Mouse (Mus musculus) monocyte, adult 59 days (primary cell): Measurements from ENCODE around the gene Gm10300. TPM values are rescaled to one million over a fixed set of nuclear protein-coding genes. Genes with fewer than 3 reads are reported as not detected.

Experiments
- total RNA-seq, 2 experiments: library from RNA; stranded (reverse); gene quantifications; one replicate each; pipeline ENCODE4 v1.2.4; 2023

Gene Gm10300
- 1 to 10 TPM in 1 of 2 experiments, under 1 TPM in 1; 0.76 to 1.1 TPM for total RNA-seq

GRCm38 (mm10) chr4:132074077-132074932, at the start of gene Gm10300:
Gene Gm10300 (plus strand): TSS chr4:132074697.

GRCm38 (mm10) chr4:132074933-132075769, 654 bp downstream of the Gm10300 start, which contains the start of gene Epb41:
Gene Epb41 (minus strand): TSS chr4:132075321.

Other genes starting within 250 kb of the Gm10300 start
- gene Ptpru, start 236.4 kb upstream of the Gm10300 start, total RNA-seq, result under 1 TPM; 0.30 to 0.76 TPM
- gene Mecr, start 231.2 kb upstream of the Gm10300 start, total RNA-seq, result 10 to 100 TPM; 13.5 to 13.6 TPM
- gene Srsf4, start 201.1 kb upstream of the Gm10300 start, total RNA-seq, result 10 to 100 TPM; 67.6 to 75.8 TPM
- gene Tmem200b, start 152.9 kb upstream of the Gm10300 start, total RNA-seq, result under 1 TPM in 1 of 2 experiments, not detected in 1; 0.39 TPM
- gene Epb41, start 624 bp downstream of the Gm10300 start, total RNA-seq, result 10 to 100 TPM; 81.5 to 88.9 TPM
- not detected for gene Oprd1, start 69.8 kb downstream of the Gm10300 start, total RNA-seq
- 10 to 100 TPM; 62.6 to 62.9 TPM for gene Ythdf2, start 137.6 kb downstream of the Gm10300 start, total RNA-seq
- gene Gmeb1, start 186.9 kb downstream of the Gm10300 start, total RNA-seq, result 10 to 100 TPM; 28.9 TPM
- gene Taf12, start 199.7 kb downstream of the Gm10300 start, total RNA-seq, result 10 to 100 TPM; 26.9 to 28.2 TPM
- 1 to 10 TPM in 1 of 2 experiments, not detected in 1; 1.2 TPM for gene Rab42, start 228.7 kb downstream of the Gm10300 start, total RNA-seq